Mouse (Mus musculus): ENCODE results near the gene Clk4.

The Clk4 gene

GRCm38 (mm10) chr11:51311846-51312245, 50.3 kb downstream of the Clk4 start:
- DNase-seq = no peak

DNA sequence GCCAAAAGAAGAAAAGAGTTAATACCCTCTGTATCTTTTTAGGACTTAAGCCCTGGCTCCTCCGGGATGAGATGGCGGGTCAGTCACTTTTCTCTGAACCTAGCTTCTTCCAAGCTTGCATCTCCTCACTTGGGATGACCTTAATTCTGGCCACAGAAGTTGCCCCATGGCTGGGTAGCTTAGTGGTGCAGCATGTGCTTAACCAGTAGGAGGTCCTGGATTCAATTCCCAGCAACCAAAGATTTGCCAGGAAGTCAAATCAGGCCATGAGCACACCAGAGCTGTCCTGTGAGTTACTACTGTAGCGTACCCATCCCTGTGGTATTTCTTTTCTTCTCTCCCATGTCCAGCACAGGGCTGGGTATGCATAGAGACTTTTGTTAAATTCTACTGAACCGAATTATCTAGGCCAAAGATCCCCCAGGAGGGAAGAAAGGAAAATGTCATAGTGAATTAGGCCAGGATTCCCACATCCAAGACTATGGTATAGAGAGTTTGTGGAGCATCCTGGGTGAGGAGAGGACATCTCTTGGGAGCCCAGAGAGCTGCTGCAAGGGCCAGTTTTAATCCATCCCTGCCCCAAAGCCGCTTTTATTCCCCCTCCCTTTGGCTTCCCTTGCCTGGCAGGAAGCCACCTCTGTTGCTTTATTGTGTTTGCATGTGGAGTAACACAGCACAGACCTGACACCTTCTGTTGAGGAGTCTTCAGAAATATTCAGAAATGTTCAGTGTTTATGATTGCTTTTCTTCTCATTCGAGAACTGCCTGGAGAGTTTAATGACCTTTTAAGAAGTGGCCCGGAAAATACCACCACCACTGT, 54.7 kb downstream of the Clk4 start:
- no peak for DNase-seq

DNA sequence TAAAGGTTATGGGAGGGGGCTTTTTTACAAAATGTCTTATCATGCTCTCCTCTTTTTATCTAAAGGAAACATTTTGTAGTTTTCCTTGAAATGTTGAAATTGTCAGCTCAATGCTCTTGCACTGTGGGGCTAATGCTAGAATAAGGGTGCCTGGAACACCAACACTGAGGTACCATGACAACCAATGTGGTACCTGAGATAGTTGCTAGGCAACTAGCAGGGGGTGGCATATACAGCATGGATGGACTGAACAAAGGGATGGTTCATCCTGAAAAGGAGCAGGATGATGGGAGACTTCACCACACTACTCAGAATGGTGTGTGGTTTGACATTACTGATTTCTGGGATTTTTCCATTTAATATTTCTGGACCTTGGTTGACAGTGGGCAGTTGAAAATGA, 59.1 kb downstream of the Clk4 start:
- no peak for DNase-seq

DNA sequence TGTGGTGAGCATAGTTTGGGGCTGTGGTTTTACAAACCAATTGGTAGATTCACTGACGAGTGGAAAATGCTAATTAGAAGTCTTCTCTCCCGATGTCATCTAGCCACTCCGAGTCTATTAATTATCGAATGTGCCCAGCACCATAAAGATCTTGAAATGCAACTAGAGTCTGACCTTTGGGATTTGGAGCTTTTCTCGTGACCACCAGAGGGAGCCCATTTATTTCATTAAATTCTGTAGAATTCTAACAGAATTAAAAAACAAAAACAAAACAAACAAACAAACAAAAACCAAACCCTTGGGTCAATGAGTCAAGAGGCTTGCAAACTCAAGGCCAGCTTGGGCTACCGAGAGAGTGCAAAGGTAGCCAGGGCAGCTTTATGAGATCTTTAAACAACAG, 65.4 kb downstream of the Clk4 start:
- DNase-seq = no peak

- no peak for DNase-seq
Measured at GRCm38 (mm10) chr11:51328387-51328942, 66.9 kb downstream of the Clk4 start.

- DNase-seq = no peak
Measured at GRCm38 (mm10) chr11:51329837-51330714, 68.5 kb downstream of the Clk4 start.
